Mouse (Mus musculus): Measurements from ENCODE around the gene Dcx. TPM values are rescaled to one million over a fixed set of nuclear protein-coding genes. Genes with fewer than 3 reads are reported as not detected.

The Dcx gene
- 0.02 TPM in 2 replicates for polyA plus RNA-seq (2012; rRNA removed)

GRCm38 (mm10) chrX:143932958-143933357 lies at the start of gene Dcx:
TSS of gene Dcx (minus strand) at chrX:143933311.
- no peak within 1 kb of the TSS for H3K27ac ChIP-seq (ENCODE audit: control insufficient read depth, insufficient read depth, low read depth, low read length)
- no peaks in the 10 kb centered on the region for H3K36me3 ChIP-seq (ENCODE audit: control insufficient read depth, insufficient read depth, low read length)
- no peak within 1 kb of the TSS for H3K4me3 ChIP-seq (ENCODE audit: control insufficient read depth, low read depth, low read length)
- no peaks in the 10 kb centered on the region for H3K4me1 ChIP-seq (ENCODE audit: control insufficient read depth, insufficient read depth, low read length)
- no peak for TF ChIP-seq POLR2A (IDR thresholded peaks at IDR 0.05; ENCODE audit: control insufficient read depth, low read depth, low read length)
- TF ChIP-seq CTCF (IDR thresholded peaks at IDR 0.05; ENCODE audit: control insufficient read depth, insufficient read depth, insufficient replicate concordance, low read depth, low read length): no peak
- no peaks in the 10 kb centered on the region for H3K27me3 ChIP-seq (ENCODE audit: control insufficient read depth, insufficient read depth, low read length)

GRCm38 (mm10) chrX:143966249-143966648 lies 33.1 kb upstream of the Dcx start:
- Histone ChIP-seq H3K36me3 (ENCODE audit: control insufficient read depth, insufficient read depth, low read length) (no peaks in the 10 kb centered on the region), H3K4me3 (ENCODE audit: control insufficient read depth, low read depth, low read length) (no peak overlapping the region), H3K4me1 (ENCODE audit: control insufficient read depth, insufficient read depth, low read length) (no peaks in the 10 kb centered on the region), H3K27ac (ENCODE audit: control insufficient read depth, insufficient read depth, low read depth, low read length) (no peak overlapping the region), H3K27me3 (ENCODE audit: control insufficient read depth, insufficient read depth, low read length) (no peaks in the 10 kb centered on the region)
- TF ChIP-seq CTCF (IDR thresholded peaks at IDR 0.05; ENCODE audit: control insufficient read depth, insufficient read depth, insufficient replicate concordance, low read depth, low read length): no peak
- TF ChIP-seq POLR2A (IDR thresholded peaks at IDR 0.05; ENCODE audit: control insufficient read depth, low read depth, low read length): no peak

- TF ChIP-seq CTCF (IDR thresholded peaks at IDR 0.05; ENCODE audit: control insufficient read depth, insufficient read depth, insufficient replicate concordance, low read depth, low read length) (no peak), POLR2A (IDR thresholded peaks at IDR 0.05; ENCODE audit: control insufficient read depth, low read depth, low read length) (no peak)
- H3K27me3 ChIP-seq (ENCODE audit: control insufficient read depth, insufficient read depth, low read length): no peaks in the 10 kb centered on the region
Measured at GRCm38 (mm10) chrX:143933671-143934070, 560 bp upstream of the Dcx start.

GRCm38 (mm10) chrX:143932530-143932929 lies 581 bp downstream of the Dcx start:
- Histone ChIP-seq H3K4me1 (ENCODE audit: control insufficient read depth, insufficient read depth, low read length) (no peaks in the 10 kb centered on the region), H3K27ac (ENCODE audit: control insufficient read depth, insufficient read depth, low read depth, low read length) (no peak overlapping the region), H3K4me3 (ENCODE audit: control insufficient read depth, low read depth, low read length) (no peak overlapping the region), H3K27me3 (ENCODE audit: control insufficient read depth, insufficient read depth, low read length) (no peaks in the 10 kb centered on the region), H3K36me3 (ENCODE audit: control insufficient read depth, insufficient read depth, low read length) (no peaks in the 10 kb centered on the region)
- TF ChIP-seq POLR2A (IDR thresholded peaks at IDR 0.05; ENCODE audit: control insufficient read depth, low read depth, low read length) (no peak), CTCF (IDR thresholded peaks at IDR 0.05; ENCODE audit: control insufficient read depth, insufficient read depth, insufficient replicate concordance, low read depth, low read length) (no peak)

More at GRCm38 (mm10) chrX:143933671-143934070, 560 bp upstream of the Dcx start:
- Histone ChIP-seq H3K4me3 (ENCODE audit: control insufficient read depth, low read depth, low read length) (no peak overlapping the region), H3K27ac (ENCODE audit: control insufficient read depth, insufficient read depth, low read depth, low read length) (no peak overlapping the region), H3K36me3 (ENCODE audit: control insufficient read depth, insufficient read depth, low read length) (no peaks in the 10 kb centered on the region), H3K4me1 (ENCODE audit: control insufficient read depth, insufficient read depth, low read length) (no peaks in the 10 kb centered on the region)

- no peak overlapping the region for H3K27ac ChIP-seq (ENCODE audit: control insufficient read depth, insufficient read depth, low read depth, low read length)
- H3K27me3 ChIP-seq (ENCODE audit: control insufficient read depth, insufficient read depth, low read length): no peaks in the 10 kb centered on the region
- no peaks in the 10 kb centered on the region for H3K36me3 ChIP-seq (ENCODE audit: control insufficient read depth, insufficient read depth, low read length)
- TF ChIP-seq POLR2A (IDR thresholded peaks at IDR 0.05; ENCODE audit: control insufficient read depth, low read depth, low read length) (no peak), CTCF (IDR thresholded peaks at IDR 0.05; ENCODE audit: control insufficient read depth, insufficient read depth, insufficient replicate concordance, low read depth, low read length) (no peak)
- H3K4me1 ChIP-seq (ENCODE audit: control insufficient read depth, insufficient read depth, low read length): no peaks in the 10 kb centered on the region
- no peak overlapping the region for H3K4me3 ChIP-seq (ENCODE audit: control insufficient read depth, low read depth, low read length)
Measured at GRCm38 (mm10) chrX:143931400-143932185, 1.5 kb downstream of the Dcx start.

GRCm38 (mm10) chrX:143922070-143922469 lies 11.0 kb downstream of the Dcx start:
- H3K27me3 ChIP-seq (ENCODE audit: control insufficient read depth, insufficient read depth, low read length): no peaks in the 10 kb centered on the region
- TF ChIP-seq CTCF (IDR thresholded peaks at IDR 0.05; ENCODE audit: control insufficient read depth, insufficient read depth, insufficient replicate concordance, low read depth, low read length): no peak
- TF ChIP-seq POLR2A (IDR thresholded peaks at IDR 0.05; ENCODE audit: control insufficient read depth, low read depth, low read length): no peak

GRCm38 (mm10) chrX:143906699-143907471 lies 26.2 kb downstream of the Dcx start:
- Histone ChIP-seq H3K36me3 (ENCODE audit: control insufficient read depth, insufficient read depth, low read length) (no peaks in the 10 kb centered on the region), H3K4me3 (ENCODE audit: control insufficient read depth, low read depth, low read length) (no peak overlapping the region), H3K4me1 (ENCODE audit: control insufficient read depth, insufficient read depth, low read length) (no peaks in the 10 kb centered on the region), H3K27me3 (ENCODE audit: control insufficient read depth, insufficient read depth, low read length) (no peaks in the 10 kb centered on the region), H3K27ac (ENCODE audit: control insufficient read depth, insufficient read depth, low read depth, low read length) (no peak overlapping the region)
- no peak for TF ChIP-seq CTCF (IDR thresholded peaks at IDR 0.05; ENCODE audit: control insufficient read depth, insufficient read depth, insufficient replicate concordance, low read depth, low read length)
- TF ChIP-seq POLR2A (IDR thresholded peaks at IDR 0.05; ENCODE audit: control insufficient read depth, low read depth, low read length): no peak

More at GRCm38 (mm10) chrX:143922070-143922469, 11.0 kb downstream of the Dcx start:
- no peaks in the 10 kb centered on the region for H3K36me3 ChIP-seq (ENCODE audit: control insufficient read depth, insufficient read depth, low read length)
- no peak overlapping the region for H3K27ac ChIP-seq (ENCODE audit: control insufficient read depth, insufficient read depth, low read depth, low read length)
- H3K4me3 ChIP-seq (ENCODE audit: control insufficient read depth, low read depth, low read length): no peak overlapping the region
- no peaks in the 10 kb centered on the region for H3K4me1 ChIP-seq (ENCODE audit: control insufficient read depth, insufficient read depth, low read length)
